Mouse (Mus musculus): ENCODE measurements around the gene Dclk3. TPM values are rescaled to one million over a fixed set of nuclear protein-coding genes. Genes with fewer than 3 reads are reported as not detected.

Dclk3 gene
- total RNA-seq, 2 experiments from 2014 or later: 55.1 to 60.7 TPM

DNA sequence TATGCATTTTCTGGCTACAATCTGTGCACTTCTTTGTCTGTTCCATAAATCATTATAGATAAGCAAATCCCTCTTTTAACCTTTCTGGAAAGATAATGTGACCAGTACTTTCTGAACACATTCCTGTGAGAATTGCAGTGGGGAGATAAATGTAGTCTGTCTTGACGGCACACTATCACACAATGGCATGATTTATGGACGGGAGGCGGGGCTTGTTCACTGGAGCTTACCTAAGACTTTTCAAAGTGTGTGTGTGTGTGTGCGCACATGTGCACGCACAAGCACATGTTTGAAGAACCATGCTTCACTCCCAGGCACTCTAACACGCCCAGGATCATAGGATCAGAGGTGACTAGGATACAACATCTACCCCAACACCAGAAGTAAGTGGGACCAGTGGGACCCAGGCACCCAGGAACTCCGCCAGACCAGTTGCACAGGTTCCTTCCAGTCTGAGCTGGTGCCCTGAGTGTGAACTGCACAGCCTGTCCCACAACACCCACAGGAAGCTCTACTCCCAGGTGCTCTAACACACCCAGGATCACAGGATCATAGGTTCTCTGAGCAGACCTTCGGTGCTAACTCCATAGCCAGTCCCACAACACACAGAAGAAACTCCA lies 96.7 kb downstream of the Dclk3 start:
- no peak for DNase-seq (ENCODE audit: low spot score in 2 of 2)
- intact Hi-C loops (cut with DNase I): no loop called here

Other genes starting within 250 kb of the Dclk3 start
- gene Mlh1, start 167.3 kb upstream of the Dclk3 start, total RNA-seq (2021): 10 to 100 TPM; 15.2 to 15.6 TPM
- 10 to 100 TPM; 80.4 to 81.6 TPM for gene Epm2aip1, start 167.2 kb upstream of the Dclk3 start, total RNA-seq (2021)
- gene Trank1, start 127.3 kb upstream of the Dclk3 start, total RNA-seq (2021): 100 to 1,000 TPM; 245 to 294 TPM